Comparison of ENCODE assay signal across 16 mouse cellular contexts in the genomic region with DNA sequence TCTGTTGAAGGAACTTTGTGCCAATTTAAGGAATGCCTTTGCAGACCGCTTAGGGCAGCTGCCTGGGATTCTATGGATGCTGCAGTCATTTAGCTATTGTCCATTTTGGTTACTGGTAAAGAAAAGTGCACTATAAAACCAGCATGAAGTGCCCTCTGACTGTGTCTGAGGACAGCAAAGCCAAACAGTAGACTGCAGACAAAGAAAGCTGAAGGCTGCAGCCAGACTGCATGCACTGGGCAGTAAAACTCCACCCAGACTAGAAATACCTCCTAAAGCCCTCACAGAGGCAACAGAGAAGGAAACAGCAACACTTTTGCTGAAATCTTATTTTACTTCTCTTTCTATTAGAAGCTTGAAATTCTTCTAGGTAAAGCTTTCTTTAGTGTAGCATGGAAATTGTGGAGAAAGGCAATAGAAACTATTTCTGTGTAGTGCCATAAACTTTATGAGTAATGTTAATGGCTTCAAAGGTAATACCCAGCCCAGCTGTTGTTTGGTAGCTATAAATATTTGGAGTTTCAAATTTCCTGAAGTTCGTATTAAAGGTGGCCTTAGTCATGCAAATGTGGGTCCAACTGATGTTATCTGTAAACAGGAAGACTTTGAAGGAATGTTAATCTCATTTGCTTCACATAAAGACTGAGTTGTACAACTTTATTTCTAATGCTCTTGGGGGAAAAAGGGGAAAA.
"Had no signal": no experiment of that assay in that cellular context is flagged by ENCODE, and none has a peak within 500 bp of the region (broad histone marks: within the 10 kb centered on the region; RNA-seq: fewer than 3 reads in every experiment).

No protein-coding gene starts in this region.

- ATAC-seq: midbrain, embryonic 16.5 days had no signal

- DNase-seq: kidney, adult 18-20 months; kidney, postnatal 25 days; layer of hippocampus, adult 9-11 months; lung, adult 2 months; lung, postnatal 14 days; right cerebral cortex, adult 18-20 months; thymus, adult 18-20 months; thymus, postnatal 14 days had no signal

- H3K4me1 ChIP-seq: midbrain, embryonic 12.5 days had no signal

- H3K4me3 ChIP-seq: liver, embryonic 15.5 days; megakaryocyte, embryonic 14.5 days; midbrain, embryonic 12.5 days had no signal

- H3K9me3 ChIP-seq: liver, embryonic 15.5 days; megakaryocyte, embryonic 14.5 days; midbrain, embryonic 12.5 days had no signal

- H3K27me3 ChIP-seq: liver, embryonic 15.5 days; megakaryocyte, embryonic 14.5 days; midbrain, embryonic 12.5 days had no signal

- H3K9ac ChIP-seq: hindbrain, embryonic 14.5 days; liver, embryonic 15.5 days; midbrain, embryonic 12.5 days had no signal

- H3K4me2 ChIP-seq: hindbrain, embryonic 14.5 days; liver, embryonic 11.5 days; liver, embryonic 15.5 days; midbrain, embryonic 12.5 days had no signal

- H3K36me3 ChIP-seq: liver, embryonic 15.5 days had no signal

- H3K27ac ChIP-seq: hindbrain, embryonic 14.5 days; liver, embryonic 15.5 days; macrophage; midbrain, embryonic 12.5 days; stomach, postnatal 0 days had no signal
